In genomic region chr10:61534371-61535101, GRCm38 (mm10) we compare ENCODE assay signal across 8 mouse cellular contexts. TPM values are rescaled to one million over a fixed set of nuclear protein-coding genes. Genes with fewer than 3 reads are reported as not detected.
DNase-seq lines count a peak whose midpoint lies in the region; ATAC-seq and TF ChIP-seq lines count a peak whose summit lies in the region.

No protein-coding gene starts in this region.

- intact Hi-C loops in heart, adult 2 months (cut with DNase I), result no loop called here

- 0 out of 2 replicates have a peak, but pooled peaks have one; percentile 15 for TF ChIP-seq EP300 in heart, adult 2 months (IDR thresholded peaks at IDR 0.05; ENCODE audit: insufficient read depth, low read depth, low read length)

- H3K27ac ChIP-seq in heart, adult 2 months, result no peak overlapping the region
- H3K27ac ChIP-seq in hindbrain, embryonic 13.5 days, result peak overlapping the region; percentile 87
- peak overlapping the region; percentile 80 for H3K27ac ChIP-seq in lung, embryonic 14.5 days (ENCODE audit: low read depth)

- no peaks in the 10 kb centered on the region for H3K79me2 ChIP-seq in heart, adult 2 months (replicated peaks; ENCODE audit: control insufficient read depth, insufficient read depth, low read length)

- no peak for TF ChIP-seq CTCF in heart, adult 2 months (IDR thresholded peaks at IDR 0.05)
- no peak for TF ChIP-seq CTCF in lung, embryonic 14.5 days (IDR thresholded peaks at IDR 0.05; ENCODE audit: low read depth)

- peaks cover 20% of the 10 kb centered on the region for H3K4me1 ChIP-seq in heart, adult 2 months (ENCODE audit: control insufficient read depth, insufficient read depth, low read length)
- H3K4me1 ChIP-seq in hindbrain, embryonic 13.5 days (replicated peaks), result peaks cover 61% of the 10 kb centered on the region
- peaks cover 13% of the 10 kb centered on the region for H3K4me1 ChIP-seq in lung, embryonic 14.5 days (ENCODE audit: insufficient read depth)

- no peaks in the 10 kb centered on the region for H3K9me3 ChIP-seq in hindbrain, embryonic 13.5 days
- H3K9me3 ChIP-seq in lung, embryonic 14.5 days (ENCODE audit: low read depth, low read length), result no peaks in the 10 kb centered on the region

- ATAC-seq in hindbrain, embryonic 13.5 days (ENCODE audit: low FRiP score), result peak; percentile 61
- peak; percentile 70 for ATAC-seq in lung, embryonic 14.5 days (ENCODE audit: insufficient read depth)

- no peaks in the 10 kb centered on the region for H3K36me3 ChIP-seq in heart, adult 2 months (ENCODE audit: control insufficient read depth, insufficient read depth, low read length)
- no peaks in the 10 kb centered on the region for H3K36me3 ChIP-seq in hindbrain, embryonic 13.5 days
- H3K36me3 ChIP-seq in lung, embryonic 14.5 days (ENCODE audit: insufficient read depth), result no peaks in the 10 kb centered on the region

- H3K4me2 ChIP-seq in hindbrain, embryonic 13.5 days, result no peak overlapping the region
- no peak overlapping the region for H3K4me2 ChIP-seq in lung, embryonic 14.5 days

- no peak overlapping the region for H3K9ac ChIP-seq in heart, adult 2 months (ENCODE audit: low read depth, low read length)
- peak overlapping the region; percentile 35 for H3K9ac ChIP-seq in hindbrain, embryonic 13.5 days
- H3K9ac ChIP-seq in lung, embryonic 14.5 days, result no peak overlapping the region; the same call in 1 of the 2 replicates

- no peak for TF ChIP-seq POLR2A in heart, adult 2 months (IDR thresholded peaks at IDR 0.05; ENCODE audit: insufficient read depth, low read depth, low read length)

- H3K27me3 ChIP-seq in heart, adult 2 months (ENCODE audit: control insufficient read depth, insufficient read depth, low read length), result no peaks in the 10 kb centered on the region
- H3K27me3 ChIP-seq in hindbrain, embryonic 13.5 days, result no peaks in the 10 kb centered on the region
- H3K27me3 ChIP-seq in lung, embryonic 14.5 days (ENCODE audit: insufficient read depth, low read length), result no peaks in the 10 kb centered on the region

- DNase-seq in heart, adult 2 months, result peak in 1 of 2 experiments; percentile 16
- DNase-seq in heart, postnatal 4 days, result no peak
- DNase-seq in embryo, embryonic 11.5 days (ENCODE audit: low read depth, low spot score), result peak; percentile 30
- peak; percentile 51 for DNase-seq in lung, embryonic 14.5 days
- peak; percentile 49 for DNase-seq in retina, postnatal 1 day
- no peak for DNase-seq in right cerebral cortex, postnatal 36 days (ENCODE audit: low spot score in 2 of 2)
- no peak for DNase-seq in Muller cell, postnatal 12 days (ENCODE audit: inconsistent ontology term)

- no peak overlapping the region for H3K4me3 ChIP-seq in heart, adult 2 months
- H3K4me3 ChIP-seq in hindbrain, embryonic 13.5 days, result no peak overlapping the region
- H3K4me3 ChIP-seq in lung, embryonic 14.5 days (ENCODE audit: low read depth, low read length), result no peak overlapping the region

- 83% methylated on average over 3 of the region's 3 CpGs for WGBS in heart, adult 2 months
- WGBS in hindbrain, embryonic 13.5 days, result 32% methylated on average over 3 of the region's 3 CpGs
- 74% methylated on average over 3 of the region's 3 CpGs for WGBS in lung, embryonic 14.5 days

RNA-seq across cellular contexts. Expression of gene Lrrc20, which starts 58.9 kb away (rescaled TPM):
- 10 to 100 TPM; 29.9 to 32.0 TPM for total RNA-seq in heart, adult 2 months (2021)
- 38.9 and 55.5 TPM in 2 replicates for polyA plus RNA-seq in heart, adult 2 months (2012; rRNA removed)
- 10 to 100 TPM; 16.4 to 17.1 TPM for total RNA-seq in heart, postnatal 4 days (2021)
- 15.3 and 16.1 TPM in 2 replicates for polyA plus RNA-seq in hindbrain, embryonic 13.5 days (2015; fragmentation: Nextera tagmentation; extraction: Ambion mirVana)
- polyA plus RNA-seq in lung, embryonic 14.5 days (2014; fragmentation: Nextera tagmentation; extraction: Ambion mirVana), result 8.5 and 9.8 TPM in 2 replicates

Comparison
In these comparisons a context has a peak if more than half of its experiments do, and no peak if none do; other contexts are left out.
1. DNase-seq: peak in embryo, embryonic 11.5 days (single experiment), lung, embryonic 14.5 days (single experiment) and retina, postnatal 1 day (single experiment); none in heart, postnatal 4 days (single experiment), right cerebral cortex, postnatal 36 days (0 of 2) and Muller cell, postnatal 12 days (single experiment).